Mouse (Mus musculus) kidney, postnatal 36 days (tissue): ENCODE data around the gene Zmym5.
"Not testable (repeated sequence)": the region's sequence is repeated elsewhere in the genome, so short reads cannot be mapped to it uniquely, and the experiment has no call there.

Source experiments
- DNase-seq, 2 experiments: peaks; one replicate each; pipeline ENCODE4 v3.0.0; 2021 to 2022; ENCODE audit warnings: mixed read lengths in 2 of 2

Zmym5 gene

DNA sequence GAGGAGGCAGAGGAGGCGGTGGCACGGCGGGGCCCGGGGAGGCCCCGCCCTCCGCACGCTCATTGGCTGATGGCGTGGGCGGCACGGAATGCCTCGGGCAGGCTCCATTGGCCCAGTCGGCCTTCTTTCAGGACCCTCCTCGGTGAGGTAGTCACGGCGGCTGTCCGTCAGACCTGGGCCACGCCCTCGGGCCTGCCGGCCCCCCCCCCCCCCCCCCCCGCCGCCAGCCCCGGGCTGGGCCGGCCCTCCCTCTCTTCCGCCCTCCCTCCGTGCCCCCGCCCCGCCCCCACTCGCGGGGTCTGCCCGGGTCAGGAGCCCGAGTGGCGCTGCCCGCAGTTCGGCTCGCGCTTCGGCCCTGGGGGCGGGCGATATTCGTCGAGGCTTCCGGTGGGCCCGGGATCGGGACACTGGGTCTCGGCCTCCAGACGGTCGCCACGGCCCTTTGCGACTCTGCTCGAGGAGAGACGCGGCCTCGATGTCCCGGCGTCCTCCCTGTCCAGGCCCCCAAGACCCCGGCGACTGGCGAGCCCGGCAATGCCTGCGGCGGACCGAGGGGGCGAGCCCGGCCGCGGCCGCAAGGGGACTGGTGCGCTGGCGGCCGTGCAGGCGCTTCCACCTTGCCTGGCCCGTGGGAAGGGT lies at the start of gene Zmym5:
Gene Zmym5, minus strand, starts transcription at position 16 of the 639 bp plus-strand sequence.
- DNase-seq: peak; percentile 94 to 95

DNA sequence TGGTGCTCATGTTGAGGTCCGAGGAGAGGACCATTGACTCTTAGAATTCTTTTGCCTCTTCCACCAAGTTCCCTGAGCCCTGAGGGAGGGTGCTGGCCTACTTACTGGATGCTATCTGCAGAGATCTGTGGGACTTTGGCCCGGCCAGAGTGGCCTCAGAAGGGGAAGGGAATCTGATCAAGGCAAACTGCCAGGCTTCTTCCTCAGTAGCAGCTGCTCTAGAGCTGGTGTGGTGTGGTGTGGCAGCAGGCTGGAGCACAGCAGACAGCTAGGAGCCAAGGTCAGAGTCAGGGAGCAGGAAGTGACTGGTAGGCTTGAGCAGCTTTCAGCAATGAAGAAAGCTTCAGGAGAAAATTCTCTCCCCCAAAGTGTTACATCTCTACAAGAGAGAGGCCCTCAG lies 38.2 kb upstream of the Zmym5 start:
- DNase-seq: peak; percentile 81 to 88

DNA sequence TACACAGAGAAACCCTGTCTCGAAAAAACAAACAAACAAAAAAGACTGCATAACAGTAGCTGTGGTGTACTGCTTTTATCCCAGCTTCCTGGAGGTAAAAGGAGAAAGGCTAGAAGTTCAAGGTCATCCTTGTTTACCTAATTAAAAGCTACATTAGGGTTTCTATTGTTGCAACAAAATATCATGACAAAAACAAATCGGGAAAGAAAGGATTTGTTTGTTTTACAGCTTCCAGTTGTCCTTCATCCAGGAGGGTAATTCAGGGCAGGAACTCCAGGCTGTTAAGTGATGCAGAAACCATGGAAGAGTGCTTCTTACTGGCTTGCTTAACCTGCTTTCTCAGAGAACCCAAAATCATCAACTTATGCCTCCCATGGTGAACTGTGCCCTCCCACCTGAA lies 36.8 kb upstream of the Zmym5 start:
- DNase-seq: no peak

DNA sequence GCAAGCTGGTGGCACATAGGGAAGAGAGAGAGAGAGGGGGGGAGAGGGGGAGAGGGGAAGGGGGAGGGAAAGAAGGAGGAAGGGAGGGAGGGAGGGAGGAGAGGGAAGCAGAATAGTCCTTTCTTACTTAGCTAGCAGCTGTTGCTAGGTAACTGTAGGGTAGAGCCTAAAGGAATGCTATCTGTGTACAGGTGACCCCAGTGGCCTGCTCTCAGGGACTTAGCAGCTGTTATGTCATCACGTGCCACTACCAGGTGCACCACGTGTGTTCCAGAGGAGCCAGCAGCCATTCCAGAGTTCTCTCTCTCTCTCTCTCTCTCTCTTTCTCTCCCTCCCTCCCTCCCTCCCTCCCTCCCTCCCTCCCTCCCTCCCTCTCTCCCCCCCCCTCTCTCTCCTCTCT lies 33.0 kb upstream of the Zmym5 start:
- DNase-seq: peak; percentile 48 to 72

DNA sequence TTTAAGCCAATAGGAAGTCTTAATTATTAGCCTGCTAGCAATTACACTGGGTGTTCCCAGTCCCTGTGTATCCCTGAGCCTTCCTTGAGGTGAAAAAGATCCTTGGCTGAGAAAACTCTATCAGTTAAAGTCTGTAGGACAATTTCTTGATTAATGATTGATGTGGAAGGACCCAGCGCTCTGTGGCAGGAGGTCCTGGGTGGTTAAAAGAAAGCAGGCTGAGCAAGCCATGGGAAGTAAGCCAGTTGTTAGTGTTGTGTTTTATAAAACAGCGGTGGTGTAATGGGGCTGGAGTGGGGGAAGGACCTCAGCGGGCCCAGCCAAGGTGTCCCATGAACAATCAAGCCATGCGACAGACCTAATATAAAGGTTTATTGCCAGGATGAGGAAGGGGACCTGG lies 32.5 kb upstream of the Zmym5 start:
- DNase-seq: peak; percentile 51 to 77

DNA sequence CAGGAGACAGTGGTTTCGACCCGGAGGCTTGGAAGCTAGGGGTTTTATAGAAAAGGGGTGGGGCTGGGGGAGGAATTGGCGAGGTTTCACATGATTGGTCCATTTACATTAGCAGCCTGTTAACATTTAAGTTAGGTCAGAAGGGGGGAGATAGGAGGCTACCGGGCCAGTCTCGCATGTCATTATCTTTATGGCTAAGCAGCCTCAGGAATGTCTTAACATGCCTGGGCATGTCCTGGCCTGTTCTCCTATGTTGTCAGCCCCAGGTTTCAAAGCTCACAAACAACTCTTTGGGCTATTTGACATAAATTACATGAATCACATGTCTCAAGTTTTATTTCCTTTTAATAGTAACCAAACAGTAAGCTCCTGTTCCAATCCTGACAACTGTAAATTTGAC lies 23.1 kb upstream of the Zmym5 start:
- not testable (repeated sequence) for DNase-seq

DNA sequence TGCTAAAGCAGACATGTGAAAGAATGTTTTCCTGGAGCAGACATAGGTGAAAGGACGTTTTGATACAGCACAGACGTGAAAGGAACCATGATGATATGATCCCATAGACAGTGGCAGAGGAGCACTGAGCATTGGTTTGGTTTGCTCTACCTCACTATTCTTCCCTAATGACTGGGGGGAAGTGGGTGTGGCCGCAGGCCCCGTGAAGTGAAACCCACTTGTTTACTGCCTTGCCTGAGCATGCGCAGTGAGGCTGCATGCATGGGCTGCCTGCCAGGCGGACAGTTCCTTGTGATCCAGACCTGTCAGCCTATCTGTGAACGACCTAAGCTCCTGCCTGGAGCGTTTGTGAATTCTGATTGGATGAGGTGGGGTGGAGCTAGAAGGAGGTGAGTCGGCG lies 21.7 kb upstream of the Zmym5 start:
- DNase-seq: peak; percentile 37 to 69

DNA sequence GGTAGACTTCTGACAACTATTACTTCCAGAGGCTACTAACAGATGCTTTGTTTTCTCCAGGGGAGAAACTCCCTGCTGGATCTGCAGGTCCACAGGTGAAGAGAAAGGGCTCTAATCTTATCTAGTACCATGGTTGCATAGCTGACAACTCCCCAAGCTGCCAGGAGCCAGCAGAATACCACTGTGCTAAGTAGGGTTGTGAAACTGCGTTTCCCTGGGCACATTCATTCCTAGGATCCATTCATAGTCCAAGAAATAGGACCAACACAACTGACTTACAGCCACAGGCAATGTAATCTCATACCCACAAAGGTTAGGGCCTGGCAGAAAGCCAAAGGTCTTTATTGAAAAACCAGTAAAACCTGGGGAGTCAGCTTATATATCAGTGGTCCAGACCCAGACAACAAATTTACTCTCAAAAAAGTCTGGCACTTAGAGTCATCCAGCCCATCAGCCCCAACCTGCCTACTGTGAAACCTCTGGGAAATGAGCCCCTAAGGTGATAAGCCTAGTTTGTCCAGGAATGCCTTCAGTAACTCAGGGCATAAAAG lies 21.1 kb upstream of the Zmym5 start:
- DNase-seq: no peak

DNA sequence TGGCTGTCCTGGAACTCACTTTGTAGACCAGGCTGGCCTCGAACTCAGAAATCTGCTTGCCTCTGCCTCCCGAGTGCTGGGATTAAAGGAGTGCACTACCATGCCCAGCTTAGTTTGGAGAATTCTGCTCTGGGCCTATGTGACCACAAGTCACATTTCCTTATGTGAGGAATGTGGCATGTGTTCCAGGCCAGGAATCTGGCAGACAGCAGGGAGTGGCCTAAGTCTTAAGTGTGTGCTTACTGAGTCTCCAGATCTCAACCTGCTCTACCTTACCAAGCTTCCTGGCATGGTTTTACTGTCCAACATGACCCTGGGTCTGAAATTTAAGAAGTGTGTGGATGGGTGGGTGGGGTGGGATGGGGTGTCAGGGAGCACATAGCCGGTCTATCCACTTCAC lies 20.6 kb upstream of the Zmym5 start:
- DNase-seq: no peak

DNA sequence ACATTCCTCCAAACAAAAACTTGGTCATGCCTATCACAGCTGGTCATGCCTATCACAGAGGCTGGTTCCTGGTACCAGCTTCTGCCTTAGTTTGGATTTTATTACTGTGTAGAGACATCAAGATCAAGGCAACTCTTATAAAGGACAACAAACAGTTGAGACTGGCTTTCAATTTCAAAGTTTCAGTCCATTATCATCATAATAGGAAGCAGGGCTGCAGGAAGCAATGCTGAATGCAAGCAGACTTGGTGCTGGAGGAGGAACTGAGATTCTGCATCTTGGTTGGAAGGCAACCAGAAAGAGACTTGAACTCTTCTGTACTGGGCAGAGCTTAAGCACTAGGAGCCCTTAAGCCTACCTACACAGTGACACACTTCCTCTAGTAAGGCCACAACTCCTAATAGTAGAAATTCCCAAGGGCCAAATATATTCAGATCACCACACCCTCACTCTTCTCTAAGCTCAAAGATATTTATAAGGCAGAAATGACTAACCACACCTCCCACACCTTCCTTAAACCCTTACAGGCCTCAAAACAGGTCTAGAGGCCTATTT lies 19.1 kb upstream of the Zmym5 start:
- no peak for DNase-seq

DNA sequence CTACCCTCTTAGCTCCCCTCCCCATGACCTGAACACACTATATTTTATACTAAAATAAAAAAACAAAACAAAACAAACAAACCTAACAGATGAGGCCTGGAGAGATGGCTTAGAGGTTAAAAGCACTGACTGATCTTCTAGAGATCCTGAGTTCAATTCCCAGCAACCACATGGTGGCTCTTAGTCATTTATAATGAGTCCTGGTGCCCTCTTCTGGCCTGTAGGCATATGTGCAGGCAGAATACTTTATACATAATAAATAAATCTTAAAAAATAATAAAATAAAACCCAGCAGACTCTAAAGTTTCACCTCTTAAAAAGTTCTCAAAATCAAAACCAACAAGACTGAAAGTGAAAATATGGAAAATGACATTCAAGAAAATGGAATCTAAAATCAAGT lies 13.0 kb upstream of the Zmym5 start:
- DNase-seq: no peak

DNA sequence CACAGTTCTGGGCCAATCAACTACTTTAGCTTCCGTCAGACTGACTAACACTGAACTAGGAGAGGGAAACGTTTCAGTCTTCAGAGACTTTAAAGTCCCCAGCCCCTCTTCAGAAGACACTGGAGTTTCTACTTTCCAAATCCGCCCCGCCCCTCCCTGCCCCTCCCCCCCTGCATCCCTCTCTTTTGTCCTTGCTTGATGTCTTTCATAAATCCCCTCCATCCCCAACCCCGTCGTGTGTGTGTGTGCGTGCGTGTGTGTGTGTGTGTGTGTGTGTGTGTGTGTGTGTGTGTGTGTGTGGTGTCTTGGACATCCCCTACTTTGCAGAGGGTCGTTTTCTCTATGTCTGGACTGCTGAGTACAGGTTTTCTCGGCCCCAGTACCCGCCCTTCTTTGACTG lies 6.1 kb upstream of the Zmym5 start:
- no peak for DNase-seq

DNA sequence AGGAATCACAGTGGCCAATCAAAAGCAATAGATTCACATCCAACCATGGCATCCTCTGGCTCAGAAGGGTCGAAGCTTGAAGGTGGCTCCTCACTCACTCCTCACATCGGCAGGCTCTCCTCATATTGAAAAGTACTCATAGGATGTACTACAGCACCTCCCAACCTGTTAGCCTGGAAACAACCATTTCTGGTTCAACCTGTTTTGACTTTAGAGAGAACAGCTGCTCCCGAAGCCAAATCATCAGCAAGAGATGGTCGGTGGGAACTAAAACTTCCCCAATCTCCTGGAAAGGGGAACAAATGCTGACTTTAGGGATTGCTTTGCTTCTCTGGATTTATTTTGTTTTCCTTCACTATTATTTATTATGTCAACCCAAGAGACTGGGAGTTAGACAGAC lies 5.6 kb upstream of the Zmym5 start:
- no peak for DNase-seq

DNA sequence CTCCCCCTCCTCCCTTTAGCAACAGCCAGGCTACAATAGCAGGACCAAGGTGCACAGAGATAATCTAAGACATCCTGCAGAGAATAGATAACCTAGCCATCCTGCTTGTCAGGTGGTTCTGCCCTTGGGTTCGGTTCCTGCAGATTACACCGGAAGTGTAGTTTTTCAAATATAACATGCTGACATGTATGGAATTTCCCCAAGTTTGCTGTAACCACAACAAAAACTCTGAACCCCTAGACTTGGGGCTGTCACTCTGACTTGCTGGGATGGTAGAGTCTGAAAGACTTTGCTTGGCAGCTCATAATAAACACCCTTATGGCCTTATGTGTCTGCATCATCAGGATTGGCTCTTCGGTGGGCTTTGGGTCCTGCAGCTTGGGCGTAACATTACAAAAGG lies 5.0 kb upstream of the Zmym5 start:
- DNase-seq: no peak

DNA sequence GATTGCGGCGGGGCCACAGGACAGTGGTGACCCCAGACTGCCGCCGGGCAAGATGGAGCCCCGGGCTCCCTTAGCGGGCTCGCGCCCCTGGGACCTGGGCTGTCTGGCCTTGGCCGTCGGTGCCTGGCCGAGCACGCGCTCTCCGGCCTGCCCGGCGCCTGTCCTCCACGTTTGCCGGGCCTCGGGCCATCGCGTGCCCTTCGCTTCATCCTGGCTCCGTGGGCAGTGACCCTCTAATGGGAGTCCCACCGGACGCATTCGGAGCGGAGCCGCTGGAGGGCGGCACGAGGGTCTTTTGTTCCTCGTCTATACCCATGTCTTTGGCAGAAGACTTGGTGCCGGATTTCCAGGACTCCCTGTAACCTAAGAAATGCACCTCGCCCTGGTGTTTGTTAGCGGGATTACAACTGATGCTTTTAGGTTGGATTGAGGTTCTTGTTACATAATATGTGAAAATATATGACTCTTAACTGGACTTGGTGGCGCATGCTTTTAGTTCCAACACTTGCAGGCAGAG lies 1.1 kb upstream of the Zmym5 start:
- peak; percentile 88 to 91 for DNase-seq

DNA sequence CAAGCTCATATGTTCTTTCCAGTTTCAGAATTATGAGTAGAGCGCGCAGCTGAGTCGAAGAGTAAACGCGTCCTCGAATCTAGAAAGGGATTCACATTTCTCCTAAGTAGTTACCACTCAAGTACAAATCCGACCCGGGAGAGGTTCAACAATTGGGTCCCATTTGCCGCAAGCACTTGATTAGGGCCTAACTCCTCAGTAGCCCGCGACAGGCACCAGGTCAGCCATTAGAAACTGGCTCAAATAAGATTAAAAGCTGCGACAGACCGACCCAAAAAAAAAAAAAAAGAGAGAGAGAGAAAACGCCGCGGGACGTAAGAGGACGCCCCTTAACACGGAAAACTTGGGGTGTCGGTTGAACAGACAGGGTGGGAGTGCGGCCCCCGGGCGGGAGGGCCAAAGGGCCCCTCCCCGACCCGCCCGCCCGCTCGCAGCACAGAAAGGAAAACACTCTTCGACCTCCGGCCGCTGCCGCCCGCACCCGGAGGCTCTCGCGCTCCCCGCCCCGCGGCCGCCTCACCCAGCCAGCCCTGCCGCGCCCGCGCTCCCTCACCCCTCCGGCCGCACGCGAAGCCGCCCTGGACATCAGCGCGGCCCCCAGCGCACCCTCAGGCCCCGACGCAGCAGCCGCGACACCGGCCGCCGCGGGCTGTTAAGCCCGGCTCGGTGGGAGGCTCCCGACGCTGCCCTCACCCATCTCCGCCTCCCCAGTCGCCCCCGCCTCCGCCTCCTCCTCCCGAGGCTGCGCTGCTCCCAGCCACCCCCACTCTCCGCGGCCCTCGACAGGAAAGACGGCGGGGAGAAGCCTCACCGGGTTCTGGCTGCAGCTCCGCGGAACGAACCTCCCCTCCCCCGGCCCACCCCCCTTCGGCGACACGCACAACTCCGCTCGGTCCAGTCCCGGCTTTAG lies 480 bp downstream of the Zmym5 start:
- peak; percentile 36 to 70 for DNase-seq

DNA sequence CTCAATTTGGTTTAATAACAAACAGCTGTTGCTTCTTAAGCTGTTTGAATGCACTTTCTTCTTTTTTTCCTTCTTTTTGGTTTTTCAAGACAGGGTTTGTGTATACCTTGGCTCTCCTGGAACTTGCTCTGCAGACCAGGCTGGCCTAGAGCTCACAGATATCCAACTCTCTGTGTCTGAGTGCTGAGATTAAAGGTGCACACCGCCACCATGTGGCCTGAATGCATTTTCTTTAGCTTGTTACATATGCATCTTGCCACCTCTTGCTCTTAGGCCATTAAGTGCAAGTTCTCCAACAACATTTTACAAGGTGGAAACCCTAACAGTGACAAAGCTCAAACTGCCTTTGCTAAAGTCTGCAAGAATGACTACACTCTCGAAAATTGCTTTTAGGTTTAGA lies 18.3 kb downstream of the Zmym5 start:
- DNase-seq: peak; percentile 51 to 73

DNA sequence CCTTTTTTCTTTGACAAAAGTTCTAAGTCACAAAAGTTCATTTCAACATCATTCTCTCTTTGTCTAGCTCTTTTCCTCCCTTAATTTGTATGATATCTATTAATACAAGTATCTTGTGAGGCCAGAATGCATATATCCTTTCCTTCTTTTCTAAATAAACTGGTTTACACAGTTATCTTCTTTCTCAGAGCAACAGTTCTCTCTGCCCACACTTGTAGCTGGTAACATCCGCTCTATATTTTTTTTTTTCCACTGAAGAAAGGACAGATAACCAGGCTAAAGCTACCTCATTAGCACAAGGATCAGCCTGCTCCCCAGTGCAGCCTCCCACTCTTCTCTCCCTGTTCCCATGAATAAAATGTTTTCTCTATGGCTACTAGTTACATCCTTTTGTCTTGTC lies 26.9 kb downstream of the Zmym5 start:
- no peak for DNase-seq

DNA sequence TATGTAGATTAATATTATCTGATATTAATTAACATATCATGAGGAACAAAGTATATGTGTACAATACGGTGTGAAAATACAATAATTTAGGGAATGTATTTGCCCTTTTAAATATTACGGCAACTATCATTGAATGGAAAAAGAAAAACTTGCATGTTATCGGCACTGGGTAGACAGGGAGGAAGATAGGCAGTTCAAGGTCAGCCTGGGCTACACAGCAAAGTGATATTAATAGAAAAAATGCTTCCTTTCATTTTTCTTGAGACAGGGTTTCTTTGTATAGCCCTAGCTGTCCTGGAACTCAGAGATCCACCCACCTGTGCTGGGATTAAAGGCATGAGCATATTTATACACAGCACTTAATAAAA lies 32.6 kb downstream of the Zmym5 start:
- no peak for DNase-seq

DNA sequence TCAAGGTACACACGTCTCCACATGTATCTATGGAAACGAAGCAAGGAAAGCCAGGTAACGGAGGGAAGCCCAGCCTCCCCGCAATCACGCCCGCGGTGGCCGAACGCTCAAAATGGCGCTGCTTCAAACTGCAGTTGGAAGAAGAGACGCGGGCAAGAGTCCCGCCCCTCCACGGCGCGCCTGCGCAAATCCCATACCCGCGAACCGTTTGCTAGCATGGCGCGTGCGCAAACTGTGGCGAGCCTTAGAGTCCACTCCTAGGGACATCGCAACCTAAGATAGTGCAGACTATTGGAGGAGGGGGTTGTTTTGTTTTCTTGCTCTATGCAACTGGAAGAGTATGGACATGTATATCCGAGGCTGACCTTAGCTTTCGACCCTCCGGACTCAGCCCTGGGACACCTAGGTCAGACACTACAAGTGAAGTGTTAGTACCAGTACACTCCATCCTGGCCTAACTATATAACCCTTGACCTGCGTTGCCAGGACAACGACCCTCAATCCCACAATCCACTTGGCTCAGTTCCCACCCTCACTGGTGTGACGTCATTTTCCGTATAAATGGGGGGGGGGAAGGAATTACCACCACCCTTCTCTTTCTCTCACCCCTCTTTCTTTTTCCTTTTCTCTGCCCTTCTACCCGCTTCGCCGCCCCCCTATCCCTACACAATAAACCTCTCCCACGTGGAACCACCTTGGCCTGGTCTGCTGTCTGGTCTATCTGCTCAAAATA lies 33.1 kb downstream of the Zmym5 start, which contains the start of gene Pspc1:
Gene Pspc1, minus strand, starts transcription at position 117 of the 733 bp plus-strand sequence.
- DNase-seq: peak; percentile 97 to 99

DNA sequence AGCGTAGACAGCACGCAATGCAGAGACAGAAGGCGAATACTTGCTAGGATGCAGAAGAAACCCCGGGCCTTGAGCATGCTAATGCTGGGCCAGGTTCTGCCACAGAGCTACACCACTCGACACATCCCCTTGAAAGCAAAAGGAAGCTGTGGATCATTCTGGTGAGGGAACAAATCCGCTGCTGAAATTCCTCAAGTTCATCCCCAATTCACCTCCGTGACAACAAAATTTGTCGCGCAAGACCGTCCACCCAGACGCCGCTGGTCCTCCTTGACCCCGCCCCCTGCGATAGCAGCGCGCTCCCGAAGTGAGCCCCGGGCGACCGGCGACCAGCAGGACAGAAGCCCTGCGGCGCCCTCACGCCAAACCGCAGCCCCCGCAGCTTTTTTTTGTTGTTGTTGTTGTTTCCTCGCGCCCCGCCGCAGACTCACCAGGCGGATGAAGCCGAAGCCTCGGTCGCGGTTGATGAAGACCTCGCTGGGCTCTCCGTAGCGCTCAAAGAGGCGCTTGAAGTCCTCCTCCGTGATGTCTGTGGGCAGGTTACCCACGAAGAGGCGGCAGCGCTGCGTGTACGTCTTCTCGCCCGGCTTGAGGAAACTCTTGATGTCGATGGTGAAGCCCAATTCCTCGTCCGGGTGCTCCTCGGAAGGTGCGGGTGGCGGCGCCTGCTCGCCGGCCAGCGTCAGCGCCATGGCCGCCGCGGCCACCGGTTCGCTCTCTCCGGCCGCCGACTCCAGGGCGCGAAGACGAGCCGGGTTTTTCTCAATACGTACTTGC lies 34.0 kb downstream of the Zmym5 start:
- DNase-seq: peak; percentile 57 to 85
